Mouse (Mus musculus) urinary bladder, adult 18-20 months (tissue): Measurements from ENCODE around the gene Cadps2.

Source experiments
- DNase-seq, 2 experiments: peaks; one replicate each; pipeline ENCODE4 v3.0.0; 2022; ENCODE audit warnings: low spot score in 2 of 2, mixed read lengths in 2 of 2

The Cadps2 gene

GRCm38 (mm10) chr6:23253353-23254311, 585.6 kb downstream of the Cadps2 start:
- DNase-seq, result no peak

- DNase-seq, result no peak
Observed at GRCm38 (mm10) chr6:23252196-23253135, 586.8 kb downstream of the Cadps2 start.

GRCm38 (mm10) chr6:23251431-23251830, 587.8 kb downstream of the Cadps2 start:
- no peak for DNase-seq

- no peak for DNase-seq
Observed at GRCm38 (mm10) chr6:23250288-23250955, 588.8 kb downstream of the Cadps2 start.

GRCm38 (mm10) chr6:23249616-23250287, 589.5 kb downstream of the Cadps2 start:
- no peak for DNase-seq

GRCm38 (mm10) chr6:23249053-23249401, 590.2 kb downstream of the Cadps2 start:
- no peak for DNase-seq

- no peak for DNase-seq
Observed at GRCm38 (mm10) chr6:23248313-23249052, 590.7 kb downstream of the Cadps2 start, which contains the start of gene Fezf1. Gene Fezf1, minus strand, starts transcription at chr6:23248362.

- no peak for DNase-seq
Observed at GRCm38 (mm10) chr6:23247512-23248312, 591.5 kb downstream of the Cadps2 start.

- DNase-seq, result no peak
Observed at GRCm38 (mm10) chr6:23246790-23247511, 592.3 kb downstream of the Cadps2 start.

- no peak for DNase-seq
Observed at GRCm38 (mm10) chr6:23246061-23246789, 593.0 kb downstream of the Cadps2 start.

- no peak for DNase-seq
Observed at GRCm38 (mm10) chr6:23245545-23246011, 593.6 kb downstream of the Cadps2 start.

GRCm38 (mm10) chr6:23245121-23245520, 594.1 kb downstream of the Cadps2 start:
- no peak for DNase-seq

GRCm38 (mm10) chr6:23243821-23244760, 595.1 kb downstream of the Cadps2 start:
- no peak for DNase-seq
